Mouse (Mus musculus) gastrocnemius, postnatal 10 days (tissue): ENCODE measurements at regions not wholly inside any gene's neighbourhood (a gene's known extent, or its start where the extent isn't known, plus 50 kb on each side); places are given as distances from the start of the nearest gene placed in this dataset.
"Not testable (repeated sequence)": the region's sequence is repeated elsewhere in the genome, so short reads cannot be mapped to it uniquely, and the experiment has no call there.

Experiments used
- DNase-seq: peaks from one replicate; pipeline ENCODE4 v3.0.0; 2021; ENCODE audit warnings: mixed read lengths

DNA sequence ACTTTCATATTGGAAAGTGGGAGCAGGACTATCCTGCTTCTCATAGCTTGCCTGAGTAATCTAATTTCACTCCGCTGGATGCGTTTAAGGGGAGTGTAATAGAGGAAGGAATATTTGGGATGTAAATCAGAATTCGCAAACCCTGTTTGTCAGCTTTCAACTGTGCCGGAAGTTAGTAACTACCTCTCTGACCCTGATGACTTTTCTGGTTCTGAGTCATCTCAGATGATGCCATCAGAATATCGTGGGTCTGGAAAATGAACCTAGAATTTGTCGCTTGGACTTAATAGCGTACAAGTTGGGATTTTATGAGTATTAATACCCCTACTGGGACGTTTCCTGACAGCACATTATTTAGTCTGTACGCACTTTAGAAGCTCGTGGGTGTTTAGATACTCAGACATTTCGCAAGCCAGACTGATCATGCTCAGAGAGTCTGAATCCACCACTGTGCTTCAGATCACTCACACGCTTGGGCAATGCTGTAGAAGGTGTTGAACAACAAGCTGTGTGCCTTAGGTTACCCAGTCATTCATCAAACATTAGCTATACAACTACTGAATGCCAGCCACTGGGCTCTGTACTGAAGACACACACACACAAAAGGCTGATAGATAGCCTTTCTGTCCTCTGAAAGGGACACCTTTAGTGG, 131.1 kb downstream of the Phlda1 start:
- no peak for DNase-seq

DNA sequence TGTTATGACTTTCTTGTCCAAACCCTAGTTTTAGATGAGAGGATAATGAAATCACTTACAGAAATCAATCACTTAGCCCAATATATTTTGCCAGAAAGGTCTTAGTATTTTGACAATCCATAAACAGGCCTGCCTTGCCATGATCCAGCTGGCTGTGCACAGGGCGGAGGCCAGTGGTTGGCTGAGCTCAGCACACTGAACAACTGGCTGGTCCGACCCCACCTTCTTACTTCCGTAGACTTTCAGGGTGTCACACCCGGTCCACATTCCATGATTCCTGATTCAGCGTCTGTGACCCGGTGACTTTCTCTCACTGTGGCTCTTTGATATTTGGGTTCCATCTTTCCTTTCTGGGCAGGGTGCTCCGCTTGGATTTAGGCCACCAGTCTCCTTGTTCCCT, 133.8 kb downstream of the Phlda1 start:
- no peak for DNase-seq

DNA sequence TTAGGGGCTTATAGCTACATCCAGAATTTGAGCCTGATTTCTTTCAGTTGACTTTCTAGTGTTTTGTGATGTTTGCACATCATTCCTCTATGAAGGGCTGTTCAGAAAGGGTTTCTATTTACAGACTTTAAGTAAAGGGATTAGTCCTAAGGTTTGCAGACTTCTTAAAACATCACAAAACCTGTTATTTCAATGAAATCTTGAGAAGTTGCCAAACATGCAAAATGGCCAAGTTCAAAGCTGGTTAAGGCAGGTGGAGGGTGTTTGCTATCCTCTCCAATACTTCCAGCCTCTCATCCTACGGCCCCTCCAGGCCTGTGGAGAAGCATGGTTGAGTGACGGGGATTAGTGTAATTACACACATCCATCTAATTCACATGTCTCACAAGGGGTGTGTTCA, 136.6 kb downstream of the Phlda1 start:
- DNase-seq = no peak

DNA sequence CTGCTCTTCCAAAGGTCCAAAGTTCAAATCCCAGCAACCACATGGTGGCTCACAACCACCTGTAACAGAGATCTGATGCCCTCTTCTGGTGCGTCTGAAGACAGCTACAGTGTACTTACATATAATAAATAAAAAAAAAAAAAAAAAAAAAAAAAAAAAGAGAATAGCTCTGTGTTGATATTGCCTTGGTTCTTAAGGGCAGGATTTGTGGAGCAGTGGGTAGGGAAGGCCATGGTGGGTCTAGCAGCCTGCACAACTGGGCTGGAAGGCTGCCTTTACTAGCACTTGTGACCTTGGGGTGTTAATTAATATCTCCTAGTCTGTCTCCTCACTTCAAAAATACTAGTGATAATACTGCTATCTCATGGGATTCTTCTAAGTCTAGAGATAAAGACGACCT, 147.7 kb downstream of the Phlda1 start:
- DNase-seq = not testable (repeated sequence)

DNA sequence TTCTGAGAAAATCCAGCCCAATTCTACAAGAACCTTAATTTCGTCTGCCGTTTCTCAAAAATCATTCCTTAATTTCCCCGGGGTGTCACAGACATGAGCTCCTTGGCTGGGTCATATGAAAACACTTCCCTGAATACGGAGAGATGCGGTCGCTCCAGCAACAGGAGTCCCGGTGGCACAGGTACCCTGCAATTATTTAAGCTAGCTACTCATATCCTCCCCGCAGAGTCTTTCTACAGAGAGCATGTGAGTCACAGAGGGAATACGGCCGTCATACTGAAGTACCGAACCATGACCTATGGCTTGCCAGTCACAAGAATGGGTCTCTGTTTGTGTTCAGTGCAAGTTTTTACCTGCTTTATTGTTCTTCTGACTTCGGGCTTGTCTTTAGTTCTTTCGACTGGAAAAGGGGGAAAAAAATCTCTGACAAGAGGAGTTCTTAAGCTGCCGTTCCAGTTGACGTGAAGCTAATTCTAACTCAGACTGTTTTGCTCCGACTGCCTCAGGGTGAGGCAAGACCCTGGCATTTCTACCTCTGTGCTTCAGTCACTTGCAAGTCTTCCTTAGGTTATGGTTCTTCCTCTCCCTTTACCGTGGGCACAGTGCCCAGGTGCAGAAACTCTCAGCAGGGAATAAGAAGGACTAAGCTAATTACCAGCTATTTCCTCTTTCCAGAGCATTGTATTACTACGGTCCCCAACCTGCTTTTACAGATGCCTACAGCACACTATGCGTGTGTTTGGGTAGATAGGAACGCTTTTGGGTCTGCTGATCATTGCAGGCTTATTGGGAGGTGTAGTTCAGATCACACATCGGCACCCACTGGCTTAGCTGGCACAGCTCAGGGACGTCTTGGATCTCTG, 148.5 kb downstream of the Phlda1 start:
- no peak for DNase-seq

DNA sequence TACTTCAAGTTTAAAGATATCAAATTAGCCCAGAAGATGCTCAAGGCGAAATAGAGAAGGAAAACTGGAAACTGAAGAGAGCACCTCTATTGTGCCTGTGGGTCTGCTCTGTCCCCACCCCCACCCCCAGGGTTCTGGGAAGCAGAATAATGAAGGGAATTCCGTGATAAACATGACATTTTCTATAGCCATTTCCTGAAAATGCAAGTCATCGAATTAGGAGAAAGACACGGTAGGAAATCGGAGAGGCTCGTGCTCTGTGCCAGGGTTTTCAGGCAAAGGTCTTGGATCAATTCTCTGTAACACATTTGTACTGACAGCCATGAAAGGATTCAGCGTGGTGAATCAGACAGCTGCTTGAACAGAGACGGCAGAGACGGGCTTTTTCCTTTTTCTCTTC, 152.7 kb downstream of the Phlda1 start:
- no peak for DNase-seq

DNA sequence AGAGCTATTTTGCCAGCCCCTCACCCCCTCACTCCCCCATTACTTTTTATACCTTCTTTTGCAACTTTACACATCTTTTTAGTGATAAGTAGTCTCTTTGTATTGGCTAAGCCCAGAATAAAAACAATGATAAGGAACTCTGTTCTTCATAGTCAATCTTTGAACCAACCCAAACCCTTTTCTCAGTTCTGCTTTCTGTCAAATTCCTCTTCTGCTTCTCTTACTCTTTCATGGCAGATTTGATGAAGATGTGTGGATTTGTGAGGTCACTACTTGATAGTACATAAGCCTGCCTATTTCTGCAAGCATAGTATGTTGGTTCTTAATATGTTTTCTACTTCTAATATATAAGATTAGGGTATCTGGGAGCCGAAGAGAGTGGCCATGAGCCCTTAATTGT, 156.6 kb downstream of the Phlda1 start:
- DNase-seq = no peak

DNA sequence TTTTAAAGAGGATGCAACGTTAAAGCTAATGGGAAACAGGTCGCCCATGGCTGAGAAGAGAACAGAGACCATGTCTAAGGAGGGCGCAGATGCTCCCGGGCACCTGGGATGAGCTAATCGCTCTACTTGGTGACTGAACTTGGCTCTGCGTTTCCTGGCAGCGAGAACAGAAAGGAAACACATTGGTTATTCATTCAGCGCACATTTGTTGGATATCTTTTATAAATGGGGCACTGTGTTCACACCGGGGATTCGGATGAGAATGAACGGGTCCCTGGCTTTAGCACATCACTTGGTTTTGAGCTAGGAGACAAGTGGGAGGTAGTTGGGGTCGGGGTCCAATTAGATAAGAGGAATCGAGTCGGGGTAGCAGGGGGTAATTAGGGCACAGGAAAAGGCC, 159.7 kb downstream of the Phlda1 start:
- no peak for DNase-seq

DNA sequence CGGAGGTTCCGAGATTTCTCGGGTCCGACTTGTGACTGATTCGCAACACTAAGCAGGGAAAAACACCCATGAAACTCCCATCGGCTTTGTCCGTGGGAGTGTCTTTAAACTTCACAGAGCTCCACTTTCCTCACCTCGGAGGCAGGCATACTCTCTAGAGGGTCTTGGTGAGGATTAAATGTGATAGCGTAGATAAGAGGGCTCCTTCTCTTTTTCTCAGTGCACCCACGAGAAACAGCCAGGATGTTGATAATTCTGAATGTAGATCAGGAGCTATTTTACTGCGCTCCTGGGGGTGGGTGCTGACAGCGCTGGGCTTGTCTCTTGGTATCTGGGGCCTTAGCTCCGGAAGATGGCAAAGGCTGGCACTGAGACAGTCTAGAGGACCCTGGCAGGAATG, 160.9 kb downstream of the Phlda1 start:
- no peak for DNase-seq

DNA sequence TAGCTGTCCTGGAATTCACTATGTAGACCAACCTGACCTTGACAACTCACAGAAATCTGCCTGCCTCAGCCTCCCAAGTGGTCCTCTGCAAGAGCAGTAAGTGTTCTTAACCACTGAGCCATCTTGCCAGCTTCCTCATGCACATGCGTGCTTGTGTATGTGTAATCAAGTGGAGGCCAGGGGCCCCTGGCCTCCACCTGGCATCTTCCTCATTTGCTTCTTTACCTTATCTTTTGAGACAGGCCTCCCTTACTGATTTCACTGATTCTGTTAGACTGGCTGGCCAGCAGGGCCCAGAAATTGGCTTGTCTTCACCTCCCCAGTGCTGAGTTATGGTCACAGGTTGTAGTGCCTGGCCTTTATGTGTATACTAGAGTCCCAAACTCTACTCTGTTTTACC, 162.6 kb downstream of the Phlda1 start:
- DNase-seq = no peak

DNA sequence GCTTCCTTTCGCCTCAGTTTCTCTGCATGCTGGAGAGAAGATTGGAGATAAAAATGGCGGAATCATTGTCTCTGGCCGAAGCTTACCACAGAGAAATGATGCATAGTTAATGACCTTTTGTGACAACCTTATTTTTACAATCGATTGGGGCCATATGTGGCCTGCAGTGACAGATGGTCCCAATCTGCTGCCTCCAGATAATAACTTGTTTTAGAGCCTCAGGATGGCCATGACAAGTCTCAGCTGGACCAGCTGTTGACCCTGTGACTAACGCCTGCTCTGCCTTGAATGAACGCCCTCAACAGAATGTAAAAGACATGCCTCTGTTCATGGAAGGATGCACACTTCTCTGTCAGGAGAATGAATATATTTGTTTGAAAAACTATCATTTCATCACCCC, 163.6 kb downstream of the Phlda1 start:
- no peak for DNase-seq

DNA sequence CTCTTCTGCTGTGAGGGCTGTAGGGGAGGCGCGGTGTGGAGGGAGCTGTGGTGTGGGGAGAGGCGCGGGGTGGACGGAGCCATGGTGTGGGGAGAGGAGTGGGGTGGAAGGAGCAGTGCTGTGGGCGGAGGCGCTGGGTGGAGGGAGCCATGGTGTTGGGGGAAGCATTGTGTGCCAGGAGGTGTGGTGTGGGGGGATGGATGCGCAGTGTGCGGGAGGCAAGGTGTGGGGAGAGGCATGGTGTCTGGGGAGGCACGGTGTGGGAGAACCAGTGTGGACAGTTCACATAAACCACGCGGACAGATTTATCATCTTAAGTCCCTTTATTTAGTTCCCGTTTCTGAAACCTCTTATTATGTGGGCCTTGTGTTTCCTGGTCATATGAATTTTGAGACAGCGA, 164.6 kb downstream of the Phlda1 start:
- peak; percentile 8 for DNase-seq

DNA sequence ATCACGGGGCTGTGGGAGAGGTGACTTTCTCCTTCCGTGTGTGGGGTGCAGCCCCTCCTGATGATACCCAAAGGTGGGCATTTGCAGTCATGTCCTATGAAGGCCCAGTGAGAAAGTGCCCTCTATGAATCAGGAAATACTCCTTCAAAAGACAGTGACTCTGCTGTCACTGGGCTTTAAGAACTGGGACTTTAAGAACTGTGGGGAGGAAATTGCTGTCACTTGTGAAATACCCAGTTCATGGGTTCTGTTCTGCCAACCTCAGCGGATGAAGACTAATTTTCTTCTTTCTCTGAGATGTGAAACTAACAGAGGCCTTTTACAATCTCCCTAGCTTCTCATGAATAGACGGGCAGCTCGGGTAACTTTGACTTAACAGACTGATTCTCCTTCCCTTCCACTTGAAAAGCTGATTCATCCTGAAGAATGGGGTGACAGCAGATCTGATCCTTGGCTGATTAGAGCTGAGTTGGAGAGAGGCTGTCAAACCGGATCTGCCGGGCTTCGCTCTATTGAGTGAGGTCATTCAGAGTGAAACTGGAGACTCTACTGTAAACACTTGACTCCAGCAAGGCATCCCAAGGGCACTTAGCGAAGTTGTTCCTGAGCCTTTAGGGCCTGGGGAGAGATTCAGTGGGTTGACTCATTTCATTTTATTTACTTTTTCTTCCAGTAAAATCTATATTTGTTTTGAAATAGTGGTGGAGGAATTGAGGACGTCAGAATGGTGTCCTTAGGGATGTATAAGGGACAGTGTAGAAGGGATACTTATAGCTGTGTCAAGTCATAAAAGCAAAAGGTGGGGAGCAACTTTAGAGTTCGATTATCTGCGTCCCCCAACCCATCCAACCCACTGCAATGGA, 166.6 kb downstream of the Phlda1 start:
- DNase-seq = no peak

DNA sequence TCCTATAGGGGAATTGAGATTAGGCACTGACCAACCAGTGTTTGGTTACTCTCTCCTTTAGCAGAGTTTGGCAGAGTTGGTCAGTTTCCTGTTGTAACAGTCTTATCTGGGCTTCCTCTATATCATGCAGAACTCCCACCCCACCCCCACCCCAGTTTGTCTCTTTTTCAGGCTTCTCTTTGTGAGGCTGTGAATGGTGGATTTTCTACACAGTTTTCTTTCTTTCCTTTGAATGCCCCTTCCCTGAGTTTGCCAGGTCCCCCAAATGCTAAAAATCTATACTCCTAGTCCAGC, 167.2 kb downstream of the Phlda1 start:
- DNase-seq = no peak

DNA sequence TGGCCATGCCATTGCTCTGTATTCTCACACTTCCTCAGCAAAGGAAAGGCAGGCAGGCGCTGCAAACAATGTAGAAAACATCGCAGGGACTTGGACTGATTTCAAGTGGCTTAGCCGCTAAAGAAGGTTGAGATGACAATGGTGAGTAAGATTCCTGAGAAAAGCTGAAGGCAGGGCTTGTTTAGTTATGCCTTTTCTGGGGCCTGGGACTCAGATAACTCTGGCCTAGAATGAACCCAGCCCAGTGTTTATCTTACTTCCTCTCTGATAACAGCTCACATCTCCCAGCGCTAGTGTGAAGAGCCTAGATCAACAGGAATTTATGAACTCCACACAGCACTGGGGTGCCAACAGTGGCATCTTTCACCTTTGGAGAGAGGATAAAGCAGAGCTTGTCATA, 170.2 kb downstream of the Phlda1 start:
- no peak for DNase-seq

DNA sequence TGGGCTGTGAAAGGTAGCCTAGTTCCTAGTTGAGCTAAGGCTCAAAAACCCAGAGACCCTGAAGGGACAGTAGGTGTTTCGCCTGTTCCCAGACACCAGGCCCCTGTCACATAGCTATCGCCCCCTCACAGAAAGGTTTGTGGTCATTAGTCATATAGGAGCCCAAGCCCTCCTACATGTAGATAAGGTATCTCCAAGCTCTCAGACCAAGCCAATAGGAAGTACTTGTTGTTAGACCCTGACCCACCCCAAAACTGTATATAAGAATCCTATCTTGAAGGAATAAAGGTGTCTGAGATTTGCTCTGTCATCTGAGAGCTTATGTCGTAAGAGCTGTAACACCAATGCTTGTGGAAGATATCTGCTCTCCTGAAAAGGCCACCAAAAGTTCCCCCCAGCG, 174.8 kb downstream of the Phlda1 start:
- no peak for DNase-seq

DNA sequence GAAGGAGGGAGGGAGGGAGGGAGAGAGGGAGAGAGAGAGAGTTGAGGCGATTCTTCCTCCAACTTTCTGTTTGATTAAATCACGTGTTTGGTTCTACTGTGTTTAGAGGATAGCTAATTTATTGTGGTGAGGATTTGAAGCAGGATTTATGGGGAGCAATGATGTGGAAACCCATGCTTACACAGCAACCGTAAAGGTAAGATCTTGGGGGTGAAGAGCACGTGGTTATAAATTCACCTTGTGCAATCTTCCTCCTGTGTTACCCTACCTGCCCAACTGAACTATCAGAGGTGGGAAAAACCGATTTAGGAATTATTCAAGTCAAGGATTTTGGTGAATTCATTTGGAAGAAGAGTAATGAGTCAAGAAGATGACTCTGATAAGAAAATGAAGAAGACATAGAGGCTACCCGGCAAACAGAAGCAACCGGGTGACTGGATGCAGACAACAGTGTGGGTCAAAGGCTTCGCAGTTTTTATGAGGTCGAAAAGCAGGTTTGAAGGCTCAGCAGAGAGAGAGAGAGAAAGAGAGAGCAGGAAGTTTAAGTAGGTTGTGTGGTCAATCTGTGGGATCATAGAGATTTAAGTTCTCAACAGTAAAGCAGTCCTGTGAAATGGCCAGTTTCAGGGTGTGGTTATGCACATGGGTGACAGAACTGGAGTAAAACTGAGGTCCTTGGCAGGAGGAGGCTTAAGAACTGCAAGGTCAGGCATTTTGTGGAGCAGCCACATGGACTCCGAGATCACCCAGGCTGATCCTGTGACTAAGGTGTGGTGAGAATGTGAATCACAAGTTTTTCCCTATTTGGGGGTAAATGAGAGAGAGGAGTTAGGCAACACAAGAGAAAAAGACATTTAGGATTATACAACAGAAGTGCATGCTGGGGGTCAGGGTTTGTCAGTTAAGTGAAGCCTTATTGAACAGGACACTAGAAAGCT, 178.6 kb downstream of the Phlda1 start:
- no peak for DNase-seq

DNA sequence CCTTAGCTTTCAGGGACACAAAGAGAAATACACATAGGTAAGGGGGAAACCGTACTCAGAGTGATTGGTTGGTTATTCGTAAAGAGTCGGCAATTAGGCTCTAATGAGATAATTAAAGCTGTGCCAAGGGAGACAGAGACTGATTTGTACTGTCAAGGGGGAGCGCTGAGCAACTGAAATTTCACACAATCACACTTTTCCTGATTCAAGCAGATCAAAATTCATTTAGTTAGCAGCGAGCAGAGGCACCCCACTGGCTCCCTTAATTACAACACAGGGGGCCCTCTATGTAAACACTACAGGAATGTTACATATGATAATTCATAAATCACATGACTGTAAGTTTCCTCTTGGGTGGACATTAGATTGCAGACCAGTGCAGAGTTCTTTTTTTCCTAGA, 180.5 kb downstream of the Phlda1 start:
- DNase-seq = no peak

DNA sequence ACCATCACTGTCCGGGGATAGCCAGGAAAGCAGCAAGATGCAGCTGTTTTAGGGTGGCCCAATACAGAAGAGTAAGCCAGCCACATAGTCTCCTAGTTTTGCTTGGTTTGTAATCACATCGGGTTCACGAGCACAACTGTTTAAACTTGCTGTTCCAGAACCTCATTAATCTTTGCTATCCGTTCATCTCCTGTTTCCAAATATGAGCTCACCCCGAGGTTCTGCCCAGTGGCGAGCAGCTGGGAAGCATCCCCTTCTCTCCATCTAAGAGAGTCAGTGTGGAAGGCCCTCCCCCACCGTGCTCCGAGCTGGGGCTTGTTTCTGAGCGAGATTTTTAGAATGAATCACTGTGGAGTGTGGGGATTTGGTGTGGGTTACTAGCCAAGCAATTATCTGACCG, 183.5 kb downstream of the Phlda1 start:
- peak; percentile 56 for DNase-seq

DNA sequence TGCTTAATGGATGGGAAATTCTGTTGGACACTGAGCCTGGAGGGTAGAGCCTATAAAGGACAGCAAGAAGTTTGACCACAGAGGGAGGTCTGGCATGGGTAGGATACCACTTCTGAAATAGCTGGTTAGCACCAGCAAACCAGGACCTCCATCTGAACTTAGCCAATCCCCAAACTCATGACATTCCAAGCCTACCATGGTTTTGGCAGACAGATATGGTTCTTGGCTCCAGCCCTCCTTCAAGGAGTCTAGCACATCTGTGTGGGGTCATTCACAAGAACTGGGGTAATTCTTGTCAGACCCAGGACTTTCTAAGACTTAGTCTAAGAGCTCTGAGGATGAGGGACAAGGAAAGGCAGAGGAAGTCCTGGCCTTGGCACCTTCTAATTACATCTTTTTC, 187.7 kb downstream of the Phlda1 start:
- DNase-seq = no peak

DNA sequence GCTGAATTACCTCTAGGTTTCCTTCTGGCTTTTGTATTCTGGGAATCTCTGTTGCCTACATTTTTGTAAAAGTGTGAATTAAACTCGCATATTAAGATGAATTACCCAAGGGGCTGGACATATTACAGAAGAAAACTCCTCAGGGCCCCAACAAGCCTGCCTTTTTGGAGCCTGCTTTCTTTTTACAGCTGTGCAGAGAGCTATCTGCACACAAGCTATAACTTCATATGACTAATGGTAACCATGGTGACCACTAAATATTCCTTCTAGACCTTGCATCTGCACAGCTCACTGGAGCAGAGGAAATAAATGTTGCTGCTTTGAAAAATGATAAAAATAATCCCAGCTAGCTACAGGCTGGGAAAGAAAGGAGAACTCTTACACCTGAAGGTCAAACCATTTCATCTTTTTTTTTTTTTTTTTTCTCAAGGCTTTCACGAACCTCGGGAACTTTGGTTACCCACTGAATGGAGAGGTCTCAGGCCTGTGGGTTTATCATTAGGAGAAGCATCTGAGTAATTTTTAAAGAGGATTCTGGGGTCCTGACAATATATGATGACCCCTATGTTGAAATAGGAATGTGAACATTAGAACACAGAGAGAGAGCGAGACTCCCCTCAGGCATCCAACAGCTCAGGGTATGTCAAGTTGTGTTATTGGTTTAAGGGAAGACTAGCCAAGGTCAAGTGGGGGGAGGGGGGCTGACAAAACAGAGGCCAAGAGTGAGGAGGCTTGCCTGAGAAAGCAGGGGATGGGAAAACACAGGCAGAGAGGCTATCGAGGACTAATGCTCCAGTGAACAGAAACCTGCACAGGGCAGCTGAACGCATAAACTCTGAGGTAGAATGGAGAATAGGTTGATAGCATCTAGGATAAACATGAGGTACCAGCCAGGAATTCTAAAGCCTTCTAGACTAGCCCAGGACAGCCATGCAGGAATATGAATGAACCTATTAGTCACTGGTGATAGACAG, 188.4 kb downstream of the Phlda1 start:
- no peak for DNase-seq
